Mouse (Mus musculus): ENCODE measurements around the gene D17H6S53E.

GRCm38 (mm10) chr17:35158850-35159593, 32.8 kb downstream of the D17H6S53E start:
- TF ChIP-seq CTCF (conservative IDR thresholded peaks at IDR 0.05; ENCODE audit: low read length) (no peak), NANOG (IDR thresholded peaks at IDR 0.05; ENCODE audit: borderline replicate concordance, low read length) (no peak), POU5F1 (IDR thresholded peaks at IDR 0.05; ENCODE audit: borderline replicate concordance, low read length) (no peak)
